Mouse (Mus musculus) cerebellum, adult (tissue): ENCODE data around the gene Gm3409.
"Not testable (repeated sequence)": the region's sequence is repeated elsewhere in the genome, so short reads cannot be mapped to it uniquely, and the experiment has no call there.

Source experiments
- ATAC-seq: cut with Nextera tagmentation; 2 replicates; pipeline ENCODE4 v1.9.2; 2017; ENCODE audit warnings: mild to moderate bottlenecking, moderate library complexity, mixed read lengths; ENCODE audit not compliant: insufficient number of reproducible peaks, low FRiP score, low TSS enrichment

Gene Gm3409

GRCm38 (mm10) chr5:146537347-146537746 is at the start of gene Gm3409:
TSS of gene Gm3409 (plus strand) at chr5:146537647.
- not testable (repeated sequence) for ATAC-seq

GRCm38 (mm10) chr5:146488959-146489358 is 48.5 kb upstream of the Gm3409 start:
- not testable (repeated sequence) for ATAC-seq

DNA sequence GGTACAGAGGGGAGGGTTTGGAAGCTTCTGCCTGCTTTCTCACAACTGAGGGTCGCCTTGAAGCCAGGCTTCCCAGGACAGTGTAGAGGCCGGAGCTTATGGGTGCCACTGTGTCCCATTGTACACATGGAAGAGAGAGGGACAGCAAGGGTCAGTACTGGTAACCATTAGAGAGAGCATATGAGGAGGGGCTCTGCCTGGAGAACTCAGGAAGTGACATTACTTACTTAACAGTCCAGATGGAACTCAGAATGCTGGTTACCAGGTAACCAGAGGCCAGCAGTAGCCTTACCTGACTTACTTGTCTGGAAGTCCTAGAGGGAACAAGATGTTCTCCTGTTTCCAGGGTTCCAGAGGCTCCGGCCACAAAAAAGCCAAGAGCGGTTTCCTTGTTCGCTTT is 46.4 kb upstream of the Gm3409 start, which contains the start of gene Gm6370:
TSS of gene Gm6370 (plus strand) at position 301 of the 400 bp plus-strand sequence.
- not testable (repeated sequence) for ATAC-seq

GRCm38 (mm10) chr5:146502099-146502498 is 35.3 kb upstream of the Gm3409 start, which contains the start of gene 4930449I24Rik:
TSS of gene 4930449I24Rik (plus strand) at chr5:146502399.
- not testable (repeated sequence) for ATAC-seq

DNA sequence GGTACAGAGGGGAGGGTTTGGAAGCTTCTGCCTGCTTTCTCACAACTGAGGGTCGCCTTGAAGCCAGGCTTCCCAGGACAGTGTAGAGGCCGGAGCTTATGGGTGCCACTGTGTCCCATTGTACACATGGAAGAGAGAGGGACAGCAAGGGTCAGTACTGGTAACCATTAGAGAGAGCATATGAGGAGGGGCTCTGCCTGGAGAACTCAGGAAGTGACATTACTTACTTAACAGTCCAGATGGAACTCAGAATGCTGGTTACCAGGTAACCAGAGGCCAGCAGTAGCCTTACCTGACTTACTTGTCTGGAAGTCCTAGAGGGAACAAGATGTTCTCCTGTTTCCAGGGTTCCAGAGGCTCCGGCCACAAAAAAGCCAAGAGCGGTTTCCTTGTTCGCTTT is 23.6 kb upstream of the Gm3409 start, which contains the start of gene Gm3402:
TSS of gene Gm3402 (plus strand) at position 301 of the 400 bp plus-strand sequence.
- ATAC-seq, result not testable (repeated sequence)

DNA sequence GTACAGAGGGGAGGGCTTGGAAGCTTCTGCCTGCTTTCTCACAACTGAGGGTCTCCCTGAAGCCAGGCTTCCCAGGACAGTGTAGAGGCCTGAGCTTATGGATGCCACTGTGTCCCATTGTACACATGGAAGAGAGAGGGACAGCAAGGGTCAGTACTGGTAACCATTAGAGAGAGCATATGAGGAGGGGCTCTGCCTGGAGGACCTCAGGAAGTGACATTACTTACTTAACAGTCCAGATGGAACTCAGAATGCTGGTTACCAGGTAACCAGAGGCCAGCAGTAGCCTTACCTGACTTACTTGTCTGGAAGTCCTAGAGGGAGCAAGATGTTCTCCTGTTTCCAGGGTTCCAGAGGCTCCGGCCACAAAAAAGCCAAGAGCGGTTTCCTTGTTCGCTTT is 11.9 kb upstream of the Gm3409 start, which contains the start of gene Gm3404:
TSS of gene Gm3404 (plus strand) at position 301 of the 400 bp plus-strand sequence.
- not testable (repeated sequence) for ATAC-seq

GRCm38 (mm10) chr5:146555836-146556235 is 18.4 kb downstream of the Gm3409 start, which contains the start of gene Gm3415:
TSS of gene Gm3415 (plus strand) at chr5:146556136.
- ATAC-seq, result not testable (repeated sequence)

DNA sequence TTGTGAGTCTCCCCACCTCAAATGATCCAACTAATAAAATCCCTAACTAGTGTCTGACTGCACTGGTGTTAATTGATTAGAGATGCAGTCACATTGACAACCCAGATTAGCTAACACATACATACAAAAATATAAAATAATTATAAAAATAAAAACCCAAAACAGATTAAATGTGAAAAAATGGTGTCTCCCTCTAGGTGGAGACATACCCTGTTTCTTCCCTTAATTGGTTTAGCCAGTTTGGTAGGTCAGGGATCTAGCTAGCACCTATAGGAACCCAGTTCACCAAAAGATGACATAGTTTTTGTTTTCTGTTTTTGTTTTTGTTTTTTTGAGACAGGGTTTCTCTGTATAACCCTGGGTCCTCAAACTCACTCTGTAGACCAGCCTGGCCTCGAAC is 26.8 kb downstream of the Gm3409 start:
- no peak for ATAC-seq

GRCm38 (mm10) chr5:146567054-146567453 is 29.6 kb downstream of the Gm3409 start:
- ATAC-seq, result no peak

DNA sequence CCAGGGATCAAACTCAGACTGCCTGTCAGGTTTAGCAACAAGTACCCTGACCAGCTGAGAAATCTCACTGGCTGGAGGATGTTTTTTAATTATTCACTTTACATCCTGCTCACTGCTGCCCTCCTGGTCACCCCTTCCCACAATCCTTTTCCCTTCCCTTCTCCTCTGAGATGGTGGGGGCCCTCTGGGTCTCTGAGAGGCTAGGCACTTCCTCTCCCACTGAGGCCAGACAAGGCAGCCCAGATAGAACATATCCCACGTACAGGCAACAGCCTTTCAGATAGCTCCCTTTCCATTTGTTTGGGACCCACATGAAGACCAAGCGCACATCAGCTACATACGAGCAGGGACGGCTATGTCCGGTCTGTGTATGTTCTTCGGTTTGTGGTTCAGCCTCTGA is 32.7 kb downstream of the Gm3409 start:
- ATAC-seq, result not testable (repeated sequence)

GRCm38 (mm10) chr5:146571830-146572734 is 34.6 kb downstream of the Gm3409 start:
- ATAC-seq, result not testable (repeated sequence)

DNA sequence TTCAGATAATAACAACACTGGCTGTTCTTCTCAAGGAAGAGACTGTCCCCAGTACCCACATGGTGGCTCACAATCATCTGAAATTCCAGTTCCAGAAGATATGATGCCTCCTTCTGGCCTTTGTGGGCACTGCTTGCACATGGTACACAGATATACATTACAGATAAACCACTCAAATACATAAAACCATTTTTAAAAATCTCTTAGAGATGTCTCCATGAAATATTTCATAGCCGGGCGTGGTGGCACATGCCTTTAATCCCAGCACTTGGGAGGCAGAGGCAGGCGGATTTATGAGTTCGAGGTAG is 35.2 kb downstream of the Gm3409 start:
- ATAC-seq, result not testable (repeated sequence)

GRCm38 (mm10) chr5:146576668-146577067 is 39.2 kb downstream of the Gm3409 start:
- ATAC-seq, result no peak

- ATAC-seq, result no peak
Observed at GRCm38 (mm10) chr5:146584156-146584477, 46.7 kb downstream of the Gm3409 start.

GRCm38 (mm10) chr5:146584478-146585306 is 47.2 kb downstream of the Gm3409 start, which contains the start of gene Gpr12:
TSS of gene Gpr12 (minus strand) at chr5:146585239.
- ATAC-seq, result no peak

DNA sequence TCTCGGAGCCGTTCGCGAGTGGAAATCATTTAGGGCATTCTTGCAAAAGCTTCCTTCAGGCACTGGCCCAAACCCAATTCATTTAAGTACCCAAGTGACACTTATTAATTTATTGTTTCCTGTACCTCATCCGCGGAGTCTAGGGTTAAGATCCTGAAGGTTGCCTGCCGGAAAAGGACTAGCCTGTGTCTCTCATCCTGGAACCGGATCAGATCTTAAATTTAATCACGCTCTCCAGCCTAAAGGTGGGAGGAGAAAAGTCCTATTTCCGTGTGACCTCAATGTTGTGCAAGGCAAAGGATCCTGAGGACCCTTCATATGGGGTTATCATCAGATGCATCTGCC is 47.8 kb downstream of the Gm3409 start:
- no peak for ATAC-seq

GRCm38 (mm10) chr5:146586357-146587070 is 49.1 kb downstream of the Gm3409 start:
- no peak for ATAC-seq
